Comparison of ENCODE assay signal across 15 mouse cellular contexts in the genomic region with DNA sequence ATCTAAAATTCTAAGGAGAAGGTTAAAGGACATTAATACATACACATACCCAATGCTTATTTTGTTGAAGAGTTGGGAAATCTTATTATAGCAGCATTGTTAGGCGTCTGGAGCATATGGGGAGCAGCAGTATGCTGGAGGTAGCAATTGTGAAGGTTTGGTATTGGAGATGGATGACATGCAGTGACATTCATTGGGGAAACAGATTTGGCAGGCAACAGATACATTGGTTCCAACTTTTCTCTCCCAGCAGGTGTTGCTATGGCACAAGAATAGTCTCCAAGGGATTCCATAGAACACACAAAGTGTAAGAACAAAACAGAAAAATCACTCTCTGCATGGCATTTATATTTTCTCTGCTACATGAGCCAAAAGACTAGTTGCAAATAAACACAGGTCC.
DNase-seq lines count a peak whose midpoint lies in the region; TF ChIP-seq lines count a peak whose summit lies in the region.
"Had no signal": no experiment of that assay in that cellular context is flagged by ENCODE, and none has a peak within 500 bp of the region (broad histone marks: within the 10 kb centered on the region; RNA-seq: fewer than 3 reads in every experiment).

No protein-coding gene starts in this region.

- H3K27ac ChIP-seq in left cerebral cortex, adult 2 months = no peak overlapping the region
- no peak overlapping the region for H3K27ac ChIP-seq in heart, embryonic 10.5 days
- H3K27ac ChIP-seq: heart, adult 2 months; liver, embryonic 13.5 days; macrophage had no signal

- WGBS in heart, embryonic 10.5 days = 53% methylated on average over 1 of the region's 1 CpGs

- DNase-seq in left cerebral cortex, postnatal 25 days (ENCODE audit: low spot score in 2 of 2) = peak; percentile 17 to 72
- DNase-seq in left cerebral cortex, adult 2 months (ENCODE audit: extremely low spot score in 1 of 2, low spot score in 2 of 2) = no peak
- peak; percentile 1 for DNase-seq in cerebellum, adult 11 months
- DNase-seq in cerebellum, adult 9-10 months = peak; percentile 17
- peak; percentile 55 to 68 for DNase-seq in layer of hippocampus, adult 8-10 months (ENCODE audit: low spot score in 2 of 2)
- DNase-seq in kidney, postnatal 10 days = no peak
- no peak for DNase-seq in heart, embryonic 10.5 days (ENCODE audit: low spot score)
- DNase-seq: adrenal gland, adult 8-10 months; heart, adult 2 months; heart, postnatal 4 days; kidney, adult 9 months; liver, embryonic 13.5 days; thymus, adult 18-20 months had no signal

- no peak overlapping the region for H3K4me3 ChIP-seq in left cerebral cortex, adult 2 months
- no peak overlapping the region for H3K4me3 ChIP-seq in heart, embryonic 10.5 days
- H3K4me3 ChIP-seq: heart, adult 2 months; liver, embryonic 13.5 days; myocyte had no signal

- intact Hi-C loops in left cerebral cortex, postnatal 25 days (cut with DNase I) = no loop called here
- intact Hi-C loops in left cerebral cortex, adult 2 months (cut with DNase I) = no loop called here

- no peaks in the 10 kb centered on the region for H3K4me1 ChIP-seq in heart, embryonic 10.5 days
- H3K4me1 ChIP-seq: liver, embryonic 13.5 days had no signal

- H3K36me3 ChIP-seq in heart, embryonic 10.5 days = no peaks in the 10 kb centered on the region
- H3K36me3 ChIP-seq: liver, embryonic 13.5 days had no signal

- no peaks in the 10 kb centered on the region for H3K9me3 ChIP-seq in heart, embryonic 10.5 days
- H3K9me3 ChIP-seq: liver, embryonic 13.5 days had no signal

- no peaks in the 10 kb centered on the region for H3K27me3 ChIP-seq in heart, embryonic 10.5 days (ENCODE audit: insufficient read depth, poor library complexity, severe bottlenecking)
- H3K27me3 ChIP-seq: liver, embryonic 13.5 days had no signal

- TF ChIP-seq CTCF in left cerebral cortex, adult 2 months (IDR thresholded peaks at IDR 0.05) = no peak; the same call in 1 of the 2 replicates

Comparison
In these comparisons a context has a peak if more than half of its experiments do, and no peak if none do; other contexts are left out.
1. DNase-seq: peak in left cerebral cortex, postnatal 25 days (2 of 2), cerebellum, adult 11 months (single experiment), cerebellum, adult 9-10 months (single experiment) and layer of hippocampus, adult 8-10 months (2 of 2); none in left cerebral cortex, adult 2 months (0 of 2), kidney, postnatal 10 days (single experiment) and heart, embryonic 10.5 days (single experiment).